Mouse (Mus musculus): ENCODE data around the gene Map3k3. TPM values are rescaled to one million over a fixed set of nuclear protein-coding genes. Genes with fewer than 3 reads are reported as not detected.

Map3k3 gene
- polyA plus RNA-seq, 1 experiment from 2014 or later = 20.7 TPM

DNA sequence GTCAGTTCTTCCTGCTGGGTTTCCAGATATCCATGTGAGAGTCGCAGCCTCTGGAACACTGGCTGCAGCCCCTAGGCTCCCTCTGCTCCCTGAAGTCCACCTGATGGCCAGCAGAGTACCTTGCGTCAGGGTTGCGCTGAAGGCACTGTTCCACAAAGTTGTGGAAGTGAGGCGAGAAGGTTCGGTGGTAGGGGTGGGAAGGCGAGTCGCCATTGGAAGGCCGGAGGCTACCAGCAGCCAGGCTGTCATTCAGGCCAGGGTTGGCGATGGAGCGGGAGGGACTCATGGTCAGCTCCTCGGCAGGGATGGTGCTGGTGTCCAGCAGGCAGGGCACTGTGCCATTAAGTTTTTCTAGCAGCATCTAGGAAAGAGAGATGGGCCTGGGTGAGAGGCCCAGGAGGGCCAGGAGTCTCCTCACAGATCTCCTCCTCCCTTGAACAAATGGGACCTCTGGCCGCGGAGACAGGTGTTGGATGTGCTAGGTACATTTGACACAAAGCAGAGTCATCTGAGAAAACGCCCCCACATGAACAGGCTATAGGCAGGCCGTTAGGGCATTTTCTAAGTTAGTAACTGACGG lies 80.3 kb downstream of the Map3k3 start:
- WGBS = 88% methylated on average over 16 of the region's 16 CpGs
- no peaks in the 10 kb centered on the region for H3K9me3 ChIP-seq (ENCODE audit: control insufficient read depth, low read depth, low read length)
- peaks cover 12% of the 10 kb centered on the region for H3K36me3 ChIP-seq (ENCODE audit: control insufficient read depth, insufficient read depth, low read length)
- no peak overlapping the region for H3K4me2 ChIP-seq (replicated peaks; ENCODE audit: low read depth, low read length)
- H3K27ac ChIP-seq (ENCODE audit: low read length) = no peak overlapping the region
- H3K9ac ChIP-seq (replicated peaks; ENCODE audit: low read depth, low read length) = no peak overlapping the region
- no peak for ATAC-seq (ENCODE audit: insufficient number of reproducible peaks, insufficient read depth, low FRiP score, low read depth)
- H3K4me1 ChIP-seq (ENCODE audit: control insufficient read depth, insufficient read depth, low read length) = peaks cover 11% of the 10 kb centered on the region
- H3K4me3 ChIP-seq (ENCODE audit: low read depth, low read length) = no peak overlapping the region
- no peaks in the 10 kb centered on the region for H3K27me3 ChIP-seq (ENCODE audit: control insufficient read depth, insufficient read depth, low read length)

GRCm38 (mm10) chr11:106167435-106167834 lies 83.0 kb downstream of the Map3k3 start:
- no peaks in the 10 kb centered on the region for H3K4me1 ChIP-seq (ENCODE audit: control insufficient read depth, insufficient read depth, low read length)
- ATAC-seq (ENCODE audit: insufficient number of reproducible peaks, insufficient read depth, low FRiP score, low read depth) = no peak
- no peaks in the 10 kb centered on the region for H3K9me3 ChIP-seq (ENCODE audit: control insufficient read depth, low read depth, low read length)
- 67% methylated on average over 5 of the region's 5 CpGs for WGBS
- no peak overlapping the region for H3K27ac ChIP-seq (ENCODE audit: low read length)
- no peak overlapping the region for H3K4me2 ChIP-seq (replicated peaks; ENCODE audit: low read depth, low read length)
- H3K4me3 ChIP-seq (ENCODE audit: low read depth, low read length) = no peak overlapping the region
- H3K27me3 ChIP-seq (ENCODE audit: control insufficient read depth, insufficient read depth, low read length) = no peaks in the 10 kb centered on the region
- peaks cover 12% of the 10 kb centered on the region for H3K36me3 ChIP-seq (ENCODE audit: control insufficient read depth, insufficient read depth, low read length)
- no peak overlapping the region for H3K9ac ChIP-seq (replicated peaks; ENCODE audit: low read depth, low read length)

DNA sequence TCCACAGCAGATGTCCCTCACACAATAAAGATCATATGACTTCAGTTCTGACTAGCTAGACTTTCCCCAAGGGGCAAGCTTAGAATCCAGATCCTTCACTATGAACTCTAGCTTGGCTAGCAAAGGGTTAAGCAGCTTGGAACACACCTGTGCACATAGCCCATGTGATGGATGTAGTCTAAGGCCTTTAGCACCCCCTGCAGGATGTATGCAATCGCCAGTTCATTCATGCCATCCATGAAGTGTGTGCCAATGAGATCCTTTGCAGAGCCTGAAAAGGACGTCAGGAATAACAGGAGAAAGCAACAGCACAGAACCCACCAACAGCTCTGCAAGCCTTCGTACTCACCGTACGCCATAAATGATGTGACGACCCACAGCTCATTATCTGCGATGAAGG lies 86.4 kb downstream of the Map3k3 start:
- 0 out of 2 replicates have a peak, but pooled peaks cover 4% of the 10 kb centered on the region for H3K36me3 ChIP-seq (ENCODE audit: control insufficient read depth, insufficient read depth, low read length)
- ATAC-seq (ENCODE audit: insufficient number of reproducible peaks, insufficient read depth, low FRiP score, low read depth) = no peak
- no peak overlapping the region for H3K27ac ChIP-seq (ENCODE audit: low read length)
- H3K9me3 ChIP-seq (ENCODE audit: control insufficient read depth, low read depth, low read length) = no peaks in the 10 kb centered on the region
- H3K27me3 ChIP-seq (ENCODE audit: control insufficient read depth, insufficient read depth, low read length) = no peaks in the 10 kb centered on the region
- H3K4me1 ChIP-seq (ENCODE audit: control insufficient read depth, insufficient read depth, low read length) = no peaks in the 10 kb centered on the region
- no peak overlapping the region for H3K9ac ChIP-seq (replicated peaks; ENCODE audit: low read depth, low read length)
- H3K4me3 ChIP-seq (ENCODE audit: low read depth, low read length) = no peak overlapping the region
- H3K4me2 ChIP-seq (replicated peaks; ENCODE audit: low read depth, low read length) = no peak overlapping the region
- WGBS = 78% methylated on average over 7 of the region's 7 CpGs

DNA sequence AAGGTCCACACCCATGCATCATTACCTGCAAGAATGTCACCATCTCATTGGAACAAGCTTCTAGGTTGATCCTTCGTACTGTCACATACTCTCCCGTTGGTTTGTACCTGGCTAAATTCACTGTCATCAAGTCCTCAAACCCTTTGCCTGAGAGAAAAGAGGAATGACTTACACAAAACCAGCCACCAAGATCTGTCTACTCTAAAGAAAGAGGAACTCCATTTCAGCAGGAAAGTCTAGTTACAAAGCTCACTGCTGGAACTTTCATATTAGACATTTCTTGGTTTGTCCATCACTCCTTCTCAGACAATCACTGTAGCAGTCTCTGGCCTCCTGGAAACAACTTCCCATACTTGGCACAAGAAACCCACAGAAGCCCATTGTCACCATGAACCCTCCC lies 88.8 kb downstream of the Map3k3 start:
- no peak overlapping the region for H3K27ac ChIP-seq (ENCODE audit: low read length)
- H3K27me3 ChIP-seq (ENCODE audit: control insufficient read depth, insufficient read depth, low read length) = no peaks in the 10 kb centered on the region
- no peak overlapping the region for H3K4me3 ChIP-seq (ENCODE audit: low read depth, low read length)
- H3K4me2 ChIP-seq (replicated peaks; ENCODE audit: low read depth, low read length) = no peak overlapping the region
- ATAC-seq (ENCODE audit: insufficient number of reproducible peaks, insufficient read depth, low FRiP score, low read depth) = no peak
- 94% methylated on average over 2 of the region's 2 CpGs for WGBS
- H3K9ac ChIP-seq (replicated peaks; ENCODE audit: low read depth, low read length) = no peak overlapping the region
- H3K4me1 ChIP-seq (ENCODE audit: control insufficient read depth, insufficient read depth, low read length) = no peaks in the 10 kb centered on the region
- 0 out of 2 replicates have a peak, but pooled peaks cover under 1% of the 10 kb centered on the region for H3K36me3 ChIP-seq (ENCODE audit: control insufficient read depth, insufficient read depth, low read length)
- no peaks in the 10 kb centered on the region for H3K9me3 ChIP-seq (ENCODE audit: control insufficient read depth, low read depth, low read length)

GRCm38 (mm10) chr11:106174372-106174771 lies 90.0 kb downstream of the Map3k3 start:
- Histone ChIP-seq H3K27ac (ENCODE audit: low read length) (no peak overlapping the region), H3K9me3 (ENCODE audit: control insufficient read depth, low read depth, low read length) (no peaks in the 10 kb centered on the region), H3K4me1 (ENCODE audit: control insufficient read depth, insufficient read depth, low read length) (no peaks in the 10 kb centered on the region), H3K36me3 (ENCODE audit: control insufficient read depth, insufficient read depth, low read length) (no peaks in the 10 kb centered on the region), H3K27me3 (ENCODE audit: control insufficient read depth, insufficient read depth, low read length) (no peaks in the 10 kb centered on the region), H3K4me2 (replicated peaks; ENCODE audit: low read depth, low read length) (no peak overlapping the region), H3K4me3 (ENCODE audit: low read depth, low read length) (no peak overlapping the region), H3K9ac (replicated peaks; ENCODE audit: low read depth, low read length) (no peak overlapping the region)
- 71% methylated on average over 5 of the region's 5 CpGs for WGBS
- no peak for ATAC-seq (ENCODE audit: insufficient number of reproducible peaks, insufficient read depth, low FRiP score, low read depth)

DNA sequence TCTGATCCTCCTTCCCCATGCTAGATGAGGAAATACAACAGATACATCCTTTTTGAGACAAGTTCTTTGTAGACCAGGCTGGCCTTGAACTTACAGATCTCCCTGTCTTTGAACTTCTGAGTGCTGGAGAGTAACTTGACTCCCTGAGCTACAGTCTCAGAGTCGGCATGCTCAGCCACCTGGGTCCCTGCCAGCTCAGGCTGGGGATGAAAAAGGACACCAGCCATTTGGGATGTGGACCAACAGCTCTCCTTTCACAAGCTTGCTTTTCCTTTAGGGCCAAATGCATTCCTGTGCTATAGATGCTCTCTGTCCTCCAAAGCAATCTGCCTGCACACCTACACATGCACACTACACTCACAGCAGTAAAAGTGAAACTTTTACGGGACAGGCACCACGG lies 90.7 kb downstream of the Map3k3 start:
- no peak overlapping the region for H3K27ac ChIP-seq (ENCODE audit: low read length)

GRCm38 (mm10) chr11:106176372-106176771 lies 92.0 kb downstream of the Map3k3 start:
- ATAC-seq (ENCODE audit: insufficient number of reproducible peaks, insufficient read depth, low FRiP score, low read depth) = no peak
- WGBS = 65% methylated on average over 5 of the region's 5 CpGs
- Histone ChIP-seq H3K4me3 (ENCODE audit: low read depth, low read length) (no peak overlapping the region), H3K27me3 (ENCODE audit: control insufficient read depth, insufficient read depth, low read length) (no peaks in the 10 kb centered on the region), H3K9ac (replicated peaks; ENCODE audit: low read depth, low read length) (no peak overlapping the region), H3K4me2 (replicated peaks; ENCODE audit: low read depth, low read length) (no peak overlapping the region), H3K9me3 (ENCODE audit: control insufficient read depth, low read depth, low read length) (no peaks in the 10 kb centered on the region), H3K27ac (ENCODE audit: low read length) (no peak overlapping the region), H3K4me1 (ENCODE audit: control insufficient read depth, insufficient read depth, low read length) (no peaks in the 10 kb centered on the region), H3K36me3 (ENCODE audit: control insufficient read depth, insufficient read depth, low read length) (no peaks in the 10 kb centered on the region)

More for the DNA sequence above, 90.7 kb downstream of the Map3k3 start:
- Histone ChIP-seq H3K9ac (replicated peaks; ENCODE audit: low read depth, low read length) (no peak overlapping the region), H3K9me3 (ENCODE audit: control insufficient read depth, low read depth, low read length) (no peaks in the 10 kb centered on the region), H3K4me2 (replicated peaks; ENCODE audit: low read depth, low read length) (no peak overlapping the region), H3K4me3 (ENCODE audit: low read depth, low read length) (no peak overlapping the region), H3K4me1 (ENCODE audit: control insufficient read depth, insufficient read depth, low read length) (no peaks in the 10 kb centered on the region), H3K36me3 (ENCODE audit: control insufficient read depth, insufficient read depth, low read length) (no peaks in the 10 kb centered on the region), H3K27me3 (ENCODE audit: control insufficient read depth, insufficient read depth, low read length) (no peaks in the 10 kb centered on the region)
- no peak for ATAC-seq (ENCODE audit: insufficient number of reproducible peaks, insufficient read depth, low FRiP score, low read depth)
- WGBS = 59% methylated on average over 3 of the region's 3 CpGs

DNA sequence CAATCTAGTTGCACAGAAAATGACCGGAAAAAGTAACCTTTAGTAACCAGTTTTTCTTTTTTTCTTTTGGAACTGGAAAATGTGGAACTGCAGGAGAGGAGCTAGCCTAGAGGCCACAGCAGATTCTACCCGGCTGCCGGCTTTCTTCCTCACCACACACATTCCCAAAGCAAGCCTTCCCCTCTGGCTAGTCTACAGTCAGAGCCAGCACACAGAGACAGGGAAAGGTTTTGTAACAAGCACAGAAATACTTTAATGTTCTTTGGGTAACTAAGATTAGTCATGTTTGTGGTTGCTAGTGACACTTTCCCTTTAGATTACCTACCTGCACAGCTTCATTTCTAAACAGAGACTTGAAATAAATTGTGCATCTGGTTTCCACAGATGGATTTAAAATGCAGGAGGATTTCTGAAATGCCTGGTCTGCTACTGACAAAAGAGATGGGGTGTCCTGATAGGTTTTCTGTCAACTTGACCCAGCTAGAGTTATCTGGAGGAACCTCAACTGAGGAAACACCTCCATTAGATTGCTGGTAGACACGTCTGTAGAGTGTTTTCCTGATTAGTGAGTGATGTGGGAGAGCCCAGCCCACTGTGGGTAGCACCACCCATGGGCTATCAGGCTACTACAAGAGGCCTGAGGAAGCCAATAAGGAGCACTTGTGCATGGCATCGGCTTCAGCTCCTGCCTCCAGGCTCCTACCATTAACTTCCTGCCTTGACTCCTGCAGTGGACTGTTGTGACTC lies 93.8 kb downstream of the Map3k3 start:
- WGBS = 73% methylated on average over 5 of the region's 5 CpGs
- H3K9ac ChIP-seq (replicated peaks; ENCODE audit: low read depth, low read length) = no peak overlapping the region
- no peak overlapping the region for H3K27ac ChIP-seq (ENCODE audit: low read length)
- no peak for ATAC-seq (ENCODE audit: insufficient number of reproducible peaks, insufficient read depth, low FRiP score, low read depth)
- H3K9me3 ChIP-seq (ENCODE audit: control insufficient read depth, low read depth, low read length) = no peaks in the 10 kb centered on the region
- H3K4me1 ChIP-seq (ENCODE audit: control insufficient read depth, insufficient read depth, low read length) = no peaks in the 10 kb centered on the region
- H3K27me3 ChIP-seq (ENCODE audit: control insufficient read depth, insufficient read depth, low read length) = no peaks in the 10 kb centered on the region
- no peak overlapping the region for H3K4me3 ChIP-seq (ENCODE audit: low read depth, low read length)
- no peaks in the 10 kb centered on the region for H3K36me3 ChIP-seq (ENCODE audit: control insufficient read depth, insufficient read depth, low read length)
- no peak overlapping the region for H3K4me2 ChIP-seq (replicated peaks; ENCODE audit: low read depth, low read length)
